Mouse (Mus musculus) MEL-GATA-1-ER (cell line): ENCODE measurements around the gene Myct1.
A peak's percentile ranks its signal among the peaks of the same experiment; 100 is the strongest.

Source experiments
- DNase-seq: peaks from one replicate; pipeline ENCODE4 v3.0.0-alpha.2; 2012; ENCODE audit warnings: low read depth; ENCODE audit errors: extremely low read depth

Gene Myct1

GRCm38 (mm10) chr10:5615186-5616040 is 21.8 kb downstream of the Myct1 start:
- no peak for DNase-seq

GRCm38 (mm10) chr10:5626268-5626667 is 32.7 kb downstream of the Myct1 start:
- DNase-seq, result no peak

- no peak for DNase-seq
Observed at GRCm38 (mm10) chr10:5633672-5634200, 40.2 kb downstream of the Myct1 start.

- DNase-seq, result peak; percentile 5
Observed at GRCm38 (mm10) chr10:5634336-5634735, 40.8 kb downstream of the Myct1 start.

GRCm38 (mm10) chr10:5637322-5637721 is 43.7 kb downstream of the Myct1 start:
- DNase-seq, result no peak

GRCm38 (mm10) chr10:5639112-5639511 is 45.5 kb downstream of the Myct1 start, which contains the start of gene Vip:
TSS of gene Vip (plus strand) at chr10:5639218.
- no peak for DNase-seq
